Mouse (Mus musculus) granulocyte monocyte progenitor cell, adult 5-6 weeks (primary cell): ENCODE measurements around the gene Rpia. TPM values are rescaled to one million over a fixed set of nuclear protein-coding genes. Genes with fewer than 3 reads are reported as not detected.
"Not testable (repeated sequence)": the region's sequence is repeated elsewhere in the genome, so short reads cannot be mapped to it uniquely, and the experiment has no call there.

Experiments used
- ATAC-seq: replicated peaks from 2 replicates; pipeline ENCODE4 v1.8.0; 2016; ENCODE audit warnings: mild to moderate bottlenecking, moderate TSS enrichment, inconsistent platforms; ENCODE audit not compliant: poor library complexity, severe bottlenecking
- total RNA-seq, 2 experiments: library from RNA; stranded (forward) in 1 of 2; stranded (reverse) in 1 of 2; fragments of 200-712, 200-1000 nt in 1 of 2; fragments of >200 nt in 1 of 2; fragmentation: Nextera tagmentation in 1 of 2; gene quantifications; 2 replicates each; pipeline ENCODE4 v1.2.3; 2014 to 2017

Rpia gene
- total RNA-seq (2014; fragmentation: Nextera tagmentation) = 67.7 and 90.5 TPM in 2 replicates
- total RNA-seq (2017) = 181 and 207 TPM in 2 replicates

DNA sequence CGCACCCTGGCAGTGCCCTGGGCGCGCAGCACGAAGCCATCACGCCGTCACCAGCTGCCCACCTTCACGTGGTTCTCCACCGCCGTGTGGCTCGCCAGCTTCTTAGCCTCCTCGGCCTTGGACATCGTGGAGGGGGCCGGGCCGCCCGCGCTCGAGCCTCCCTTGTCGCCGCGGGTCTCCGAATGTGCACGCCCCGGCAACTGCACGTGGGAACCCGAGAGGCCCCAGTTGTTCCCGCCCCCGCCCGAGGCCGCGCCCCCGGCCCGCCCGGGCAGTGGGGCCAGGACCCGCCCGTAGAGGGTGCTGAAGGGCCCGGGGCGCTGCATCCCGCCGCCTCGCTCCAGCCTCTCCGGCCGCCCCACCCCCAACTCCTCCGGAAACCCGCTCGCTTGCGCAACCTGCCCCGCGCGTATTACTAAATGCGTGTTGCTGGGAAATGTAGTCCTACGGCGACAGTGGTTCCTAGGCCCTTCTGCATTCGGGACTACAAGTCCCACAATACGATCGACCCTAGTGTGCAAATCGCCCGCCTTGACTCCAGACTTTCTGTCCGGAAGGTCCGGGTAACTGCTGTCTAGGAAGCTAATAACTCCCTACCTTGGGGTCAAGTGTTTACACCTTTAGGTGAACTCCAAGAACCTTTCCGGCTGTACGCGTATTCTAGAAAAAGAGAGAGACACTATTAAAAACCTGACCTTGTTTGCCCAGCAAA, at the start of gene Rpia:
Gene Rpia, minus strand, starts transcription at position 409 of the 712 bp plus-strand sequence.
- peak; percentile 75 for ATAC-seq

DNA sequence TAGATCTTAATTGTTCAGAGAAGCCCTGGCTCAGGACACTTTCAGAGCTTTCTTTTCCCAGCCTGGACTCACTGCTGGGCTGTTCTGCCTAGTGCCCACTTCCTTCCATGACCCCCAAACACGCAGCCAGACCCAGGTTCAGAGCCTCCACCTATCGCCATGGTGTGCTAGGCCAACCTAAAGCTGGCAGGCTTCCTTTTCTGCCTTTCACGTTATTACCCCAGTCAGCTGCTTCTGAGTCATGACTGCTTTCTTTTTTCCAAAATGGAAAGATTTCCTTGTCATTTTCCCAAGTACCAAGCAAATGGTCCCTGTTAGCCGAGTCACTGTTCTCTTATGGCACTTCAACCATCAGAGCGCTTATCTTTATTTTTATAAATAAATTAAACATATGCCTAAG, 48.2 kb upstream of the Rpia start:
- no peak for ATAC-seq

DNA sequence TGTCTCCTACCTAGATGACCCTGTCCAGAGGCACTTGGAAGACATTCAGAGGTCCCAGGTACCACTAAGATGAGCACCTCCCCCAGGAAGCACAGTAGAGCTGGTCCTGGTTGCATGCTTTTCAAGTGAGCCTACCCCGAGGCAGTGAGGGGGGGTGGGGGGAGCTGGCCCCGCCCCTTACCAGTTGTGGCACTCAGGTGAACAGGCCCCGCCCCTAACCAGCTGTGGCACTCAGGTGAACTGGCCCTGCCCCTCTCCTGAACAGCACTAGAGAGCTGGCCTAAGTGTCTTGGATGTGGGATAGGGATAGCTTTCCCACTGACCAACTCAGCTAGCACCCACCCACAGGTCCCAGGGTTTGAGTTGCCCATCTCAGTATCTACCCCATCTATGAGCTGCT, 46.5 kb upstream of the Rpia start:
- no peak for ATAC-seq

DNA sequence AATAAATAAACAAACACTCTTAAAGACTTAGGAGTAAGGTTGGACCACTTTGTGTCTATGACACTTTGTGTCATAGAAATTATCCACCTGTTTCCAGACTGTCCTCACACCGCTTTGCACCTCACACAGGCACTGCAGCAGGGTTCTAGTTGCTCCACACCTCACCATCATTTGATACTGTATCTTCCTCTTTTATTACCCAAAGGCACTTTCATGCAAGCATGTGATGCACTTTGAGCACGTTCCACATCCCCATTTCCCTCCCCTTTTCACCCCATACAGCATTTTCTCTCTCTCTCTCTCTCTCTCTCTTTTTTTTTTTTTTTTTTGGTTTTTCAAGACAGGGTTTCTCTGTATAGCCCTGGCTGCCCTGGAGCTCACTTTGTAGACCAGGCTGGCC, 45.3 kb upstream of the Rpia start:
- ATAC-seq = peak; percentile 99

DNA sequence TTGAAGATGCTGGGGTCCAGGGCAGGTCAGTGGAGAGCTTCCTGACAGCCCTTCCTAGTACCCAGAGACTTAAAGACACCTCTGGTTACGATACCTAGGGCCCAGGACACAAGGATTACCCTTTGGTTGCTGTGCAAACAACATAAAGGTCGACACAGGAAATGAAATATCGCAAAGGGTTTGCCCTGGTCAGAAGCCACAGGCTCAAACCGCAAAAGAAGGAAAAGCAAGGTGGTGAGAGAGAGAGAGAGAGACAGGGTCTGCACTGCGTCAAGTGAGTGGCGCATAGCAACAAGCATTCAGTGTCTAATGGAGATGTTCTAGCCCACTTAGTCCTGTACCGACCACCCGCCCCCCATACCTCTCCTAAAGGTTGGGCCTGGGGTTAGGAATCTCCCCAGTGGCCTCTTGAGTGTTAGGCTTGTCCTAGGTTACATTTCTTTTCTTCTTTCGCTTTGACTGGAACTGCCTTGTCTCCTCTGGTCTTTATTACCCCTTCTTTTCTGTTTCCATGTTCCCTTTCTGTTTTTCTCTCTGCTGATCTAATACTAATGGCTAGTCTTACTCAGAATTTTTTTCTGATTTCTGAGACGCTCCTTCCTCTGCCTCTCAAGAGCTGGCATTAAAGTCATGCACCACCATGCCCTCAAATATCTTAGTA, 39.3 kb upstream of the Rpia start:
- ATAC-seq = peak; percentile 74

DNA sequence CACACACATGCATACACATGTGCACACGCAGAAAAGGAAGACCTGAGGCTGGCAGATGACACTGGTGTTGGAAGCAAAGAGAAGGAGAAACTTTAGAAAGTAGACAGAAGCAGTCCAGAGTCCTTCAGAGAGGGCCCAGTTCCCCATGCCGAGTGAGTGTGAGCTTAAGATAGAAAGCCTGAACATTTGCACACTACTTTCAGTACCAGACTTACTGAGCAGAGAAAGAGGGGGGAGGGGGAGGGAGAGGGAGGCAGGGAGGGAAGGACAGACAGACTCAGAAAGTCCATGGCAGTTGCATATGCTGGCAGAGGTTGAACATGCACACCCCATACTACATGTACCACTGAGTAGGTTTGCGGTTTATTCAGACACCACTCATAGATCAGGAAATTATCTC, 38.5 kb upstream of the Rpia start:
- ATAC-seq = 0 out of 2 replicates have a peak, but pooled peaks have one; percentile 8

DNA sequence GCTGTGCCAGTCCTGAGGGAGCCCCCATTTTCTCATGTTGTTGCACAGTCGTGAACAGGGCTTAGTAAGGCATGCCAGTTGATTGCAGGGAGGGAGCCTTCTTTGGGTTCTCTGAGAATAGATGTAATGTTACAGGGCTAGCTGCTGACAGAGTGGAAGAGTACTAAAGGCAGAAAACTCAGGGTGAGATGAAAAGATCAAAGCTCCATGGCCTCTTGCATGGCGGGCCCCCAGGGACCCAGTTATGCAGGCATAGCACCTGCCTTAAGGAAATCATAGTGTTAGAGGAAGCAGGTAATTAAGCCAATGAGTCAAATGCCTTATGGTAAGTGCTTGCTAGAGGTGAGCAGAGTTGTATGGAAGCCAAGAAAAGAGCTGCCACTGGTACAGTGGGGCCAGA, 37.4 kb upstream of the Rpia start:
- no peak for ATAC-seq

DNA sequence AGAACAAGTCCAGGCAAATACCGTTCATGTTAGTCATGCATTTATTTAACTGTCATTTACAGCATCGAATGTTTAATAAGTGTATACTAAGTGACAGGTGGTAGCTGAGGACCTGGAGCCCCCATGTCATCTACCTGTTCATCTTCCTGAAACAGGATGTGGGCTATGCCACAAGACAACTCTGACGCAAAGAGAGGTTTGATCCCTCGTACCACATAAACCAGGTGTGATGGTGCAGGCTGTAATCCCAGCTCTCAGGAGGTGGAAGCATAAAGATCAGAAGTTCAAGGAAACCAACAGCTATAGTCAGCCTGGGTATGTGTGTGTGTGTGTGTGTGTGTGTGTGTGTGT, 32.9 kb upstream of the Rpia start:
- ATAC-seq = peak; percentile 14; the same call in 1 of the 2 replicates

DNA sequence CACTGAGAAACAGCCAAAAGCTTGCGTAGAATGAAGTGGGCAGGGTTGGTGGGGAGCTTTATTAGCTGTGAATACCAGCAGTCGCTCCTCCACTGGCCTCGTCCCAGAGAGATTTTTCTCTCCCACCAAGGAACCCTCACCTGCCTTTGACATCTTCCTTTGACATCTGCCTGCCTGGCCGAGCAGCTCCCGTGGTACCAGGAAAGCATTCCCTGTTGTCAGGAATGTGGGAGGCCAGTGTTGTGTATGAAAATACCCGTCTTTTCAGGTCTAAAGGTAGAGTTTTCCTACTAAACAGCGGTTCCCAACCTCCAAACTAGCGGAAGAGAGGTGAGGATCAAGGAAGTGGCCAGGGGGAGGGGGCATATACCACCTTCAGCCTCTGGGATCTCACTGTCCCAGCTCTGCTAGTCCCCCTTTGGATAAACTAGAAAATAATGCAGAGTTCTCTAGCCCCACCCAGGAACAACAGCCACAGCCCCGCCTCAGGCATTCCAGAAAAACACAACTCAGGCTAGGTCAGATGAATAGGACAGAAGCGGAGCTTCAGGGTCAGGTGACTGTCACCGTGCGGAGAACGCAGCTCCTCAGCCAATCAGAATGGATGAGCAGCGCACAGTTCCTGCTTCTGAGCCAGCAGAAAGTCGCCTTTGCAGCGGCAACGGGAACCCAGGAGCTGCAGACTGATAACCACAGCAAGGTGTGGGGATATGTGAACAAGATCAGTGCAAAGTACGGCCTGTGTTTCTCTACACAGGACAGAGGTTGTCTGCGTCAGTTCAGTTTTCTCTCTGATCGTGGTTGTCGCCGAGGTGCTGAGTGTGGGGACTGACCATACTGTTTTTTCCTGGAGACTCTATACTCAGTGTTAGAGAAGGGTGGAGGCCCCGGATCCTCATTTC, 32.3 kb upstream of the Rpia start:
- ATAC-seq = peak; percentile 97

DNA sequence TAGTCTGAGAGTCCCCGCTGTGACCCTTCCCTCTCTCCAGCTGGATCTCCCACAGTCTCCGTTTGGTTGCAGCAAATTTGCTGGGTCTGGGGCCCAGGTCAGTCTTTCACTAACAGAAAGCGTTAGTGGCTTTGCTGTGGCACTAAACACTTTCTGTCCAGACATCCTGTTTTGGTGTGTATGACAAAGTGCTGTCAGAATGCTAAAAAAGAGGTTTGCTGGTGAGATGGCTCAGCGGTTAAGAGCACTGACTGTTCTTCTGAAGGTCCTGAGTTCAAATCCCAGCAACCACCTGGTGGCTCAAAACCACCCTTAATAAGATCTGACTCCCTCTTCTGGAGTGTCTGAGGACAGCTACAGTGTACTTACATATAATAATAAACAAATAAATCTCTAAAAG, 31.2 kb upstream of the Rpia start:
- not testable (repeated sequence) for ATAC-seq

DNA sequence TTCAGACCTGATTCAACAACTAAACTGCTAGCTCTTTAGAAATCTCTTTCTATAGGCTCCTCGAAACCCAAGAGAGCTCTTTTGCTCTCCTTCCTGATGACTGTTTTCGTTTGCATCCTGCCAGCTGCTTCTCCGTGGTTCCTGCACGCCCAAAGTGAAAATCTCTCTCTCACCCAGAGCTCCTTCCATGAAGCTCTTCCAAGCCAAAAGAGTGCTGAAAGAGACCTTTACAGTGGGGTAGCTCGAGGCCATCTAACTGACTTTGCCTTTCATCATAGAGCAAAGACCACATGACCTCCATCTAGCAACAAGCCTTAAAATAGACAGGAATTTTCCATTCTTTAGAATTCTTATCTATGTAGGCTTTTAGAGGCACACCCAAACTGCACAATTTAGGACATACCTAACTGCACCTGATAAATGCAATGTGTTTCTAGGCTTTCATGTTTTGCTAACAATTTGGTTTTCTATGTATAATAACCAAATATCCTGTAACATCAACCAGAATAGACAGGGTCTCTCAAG, 30.4 kb upstream of the Rpia start:
- no peak for ATAC-seq

DNA sequence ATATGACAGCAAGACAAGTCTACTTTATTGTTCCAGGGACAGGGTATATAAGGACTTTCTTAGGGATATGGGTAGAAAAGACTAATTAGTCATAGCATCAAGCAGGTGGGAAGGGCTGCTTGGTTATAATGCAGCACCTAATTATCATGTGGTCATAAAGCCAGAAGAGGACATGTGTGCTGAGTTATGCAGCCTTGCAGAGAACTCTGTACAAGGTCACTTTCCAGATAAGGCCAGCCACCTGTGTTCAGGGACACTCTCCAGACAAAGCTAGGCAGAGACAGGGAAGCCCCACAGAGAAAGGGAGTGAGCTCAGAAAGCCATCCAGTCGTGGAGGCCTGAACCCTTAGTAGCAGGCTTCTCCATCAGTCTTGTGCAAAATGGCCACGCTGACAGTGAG, 29.5 kb upstream of the Rpia start:
- ATAC-seq = no peak

DNA sequence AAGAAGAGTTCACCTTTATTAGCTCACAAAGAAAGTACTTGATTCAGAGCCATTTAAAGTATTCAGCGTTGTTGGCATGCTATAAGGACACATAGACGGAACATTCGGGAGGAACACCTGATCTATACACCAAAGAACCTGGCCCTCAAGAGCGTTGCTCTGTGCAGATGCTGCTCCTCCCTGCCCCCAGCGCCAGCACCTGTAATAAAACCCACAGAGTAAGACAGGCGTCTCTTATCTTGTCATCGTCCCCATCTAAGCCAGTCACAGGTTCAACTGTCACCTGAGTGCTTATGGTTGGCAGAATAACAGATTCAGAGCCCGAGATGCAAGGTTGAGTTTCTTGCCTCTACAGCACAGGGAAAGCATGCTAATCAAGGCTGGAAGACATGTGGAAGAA, 23.4 kb upstream of the Rpia start:
- no peak for ATAC-seq

DNA sequence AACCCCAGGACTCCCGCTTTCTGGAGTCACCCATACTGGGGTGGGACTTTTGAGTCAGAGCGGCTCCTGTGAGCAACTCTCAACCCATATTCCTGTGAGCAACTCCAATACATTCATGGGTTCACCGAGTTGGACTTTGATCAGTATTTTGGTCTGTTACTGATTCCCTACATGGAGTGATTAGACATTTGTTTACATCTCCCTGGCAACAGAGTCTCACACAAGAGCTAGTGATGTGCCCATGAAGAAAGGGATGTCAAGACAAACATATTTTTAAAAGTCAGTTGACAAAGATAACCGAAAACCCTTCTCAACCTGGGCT, 22.6 kb upstream of the Rpia start:
- no peak for ATAC-seq

DNA sequence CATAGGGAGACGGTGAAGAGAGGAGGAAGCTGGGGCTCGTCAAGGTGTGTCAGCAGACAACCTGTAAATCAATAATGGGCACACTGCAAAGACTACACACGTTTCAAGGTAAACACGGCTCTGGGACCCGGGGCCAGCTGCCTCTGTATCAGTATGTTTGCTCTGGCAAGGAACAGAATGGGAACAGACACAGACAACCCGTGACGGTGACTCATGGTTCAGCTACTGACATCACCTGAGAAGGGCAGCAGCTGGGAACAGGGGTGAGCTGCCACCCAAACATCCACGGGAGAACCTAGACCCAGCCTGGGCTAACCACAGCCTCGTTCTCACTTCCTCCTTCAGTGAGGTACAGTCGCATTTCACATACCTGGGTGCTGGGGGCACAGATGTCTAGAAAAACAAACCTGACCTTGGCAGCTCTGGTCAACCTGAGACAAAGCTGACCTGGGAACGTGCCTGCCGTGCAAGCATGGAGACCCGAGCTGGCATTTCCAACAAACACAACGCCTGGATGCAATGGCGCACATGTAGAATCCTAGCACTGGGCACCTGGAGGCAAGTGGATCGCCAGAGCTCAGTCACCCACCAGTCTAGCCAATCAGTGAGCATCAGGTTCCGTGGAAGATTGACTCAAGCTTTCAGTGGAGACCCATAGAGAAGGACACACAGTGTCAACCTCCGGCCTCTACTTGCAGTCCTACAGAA, 22.0 kb upstream of the Rpia start:
- peak; percentile 75 for ATAC-seq

DNA sequence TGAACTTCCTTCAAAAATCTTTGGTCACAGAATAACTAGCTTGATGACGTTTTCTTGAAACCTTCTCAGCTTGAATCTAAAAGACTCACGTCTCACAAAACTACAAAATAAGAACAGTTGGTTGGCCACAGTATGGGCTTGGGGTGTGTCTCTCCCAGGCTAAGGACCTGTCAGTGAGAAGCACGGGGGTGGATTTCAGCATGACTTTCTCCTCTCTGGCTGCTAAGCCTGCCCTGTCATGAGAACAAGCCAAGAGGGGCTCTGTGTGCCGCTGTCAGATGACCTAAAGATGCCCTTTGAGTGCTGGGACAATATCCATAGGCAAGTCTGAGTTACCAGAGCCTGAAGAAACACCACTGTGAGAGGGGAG, 20.5 kb upstream of the Rpia start:
- no peak for ATAC-seq

DNA sequence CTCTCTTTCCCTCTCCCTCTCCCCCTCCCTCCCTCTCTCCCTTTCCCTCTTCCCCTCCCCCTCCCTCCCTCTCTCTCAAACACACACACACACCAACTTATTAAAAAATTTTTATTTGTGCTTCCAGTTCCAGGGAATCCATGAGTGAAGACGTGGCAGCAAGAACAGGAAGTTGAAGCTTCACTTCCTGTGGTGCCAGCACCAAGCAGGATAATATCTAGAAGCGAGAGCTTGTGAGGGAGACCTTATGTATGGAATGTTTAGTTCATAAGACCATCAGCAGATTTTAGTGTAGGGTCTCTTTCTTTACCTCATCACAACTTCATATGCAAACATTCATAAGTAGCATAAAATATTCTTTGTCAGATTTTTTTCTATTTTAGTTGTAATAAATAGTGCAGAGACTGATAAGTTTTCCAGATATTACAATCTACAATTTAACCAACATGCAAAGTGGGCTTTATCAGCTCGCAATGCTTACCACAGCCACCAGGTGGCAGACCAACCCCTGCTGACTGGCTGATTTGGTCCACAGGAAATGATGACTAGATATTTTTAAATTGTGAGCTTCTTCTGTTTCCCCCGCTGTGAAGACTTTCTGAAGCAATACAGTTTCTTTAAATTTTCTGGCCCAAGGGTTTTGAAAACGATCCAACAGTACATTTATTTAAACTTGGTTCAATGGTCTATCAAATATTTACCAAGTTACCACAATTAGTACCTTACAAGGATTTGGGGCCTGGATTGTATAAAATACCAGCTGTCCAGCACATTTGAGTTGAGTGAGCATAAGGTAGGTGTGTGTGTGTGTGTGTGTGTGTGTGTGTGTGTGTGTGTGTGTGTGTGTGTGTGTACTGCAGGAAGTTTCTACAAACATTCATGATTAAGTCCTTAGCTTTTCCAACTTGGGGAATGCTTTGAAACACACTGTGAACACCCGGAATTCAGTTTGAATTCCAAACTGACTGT, 19.8 kb upstream of the Rpia start:
- peak; percentile 92 for ATAC-seq

DNA sequence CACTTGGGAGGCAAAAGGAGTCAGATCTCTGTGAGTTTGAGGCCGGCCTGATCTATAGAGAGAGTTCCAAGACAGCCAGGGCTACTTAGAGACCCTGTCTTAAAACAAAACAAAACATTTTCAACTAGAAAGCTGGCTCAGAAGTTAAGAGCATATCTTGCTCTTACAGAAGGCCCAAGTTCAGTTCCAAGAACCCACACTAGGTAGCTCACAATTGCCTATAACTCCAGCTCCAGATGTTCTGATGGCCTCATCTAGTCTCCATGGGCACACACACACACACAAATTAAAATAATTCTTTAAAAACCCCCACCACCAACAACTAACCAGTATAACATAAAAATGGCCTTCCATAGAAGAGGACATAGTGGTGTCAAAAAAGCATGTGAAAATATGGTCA, 18.5 kb upstream of the Rpia start:
- no peak for ATAC-seq

DNA sequence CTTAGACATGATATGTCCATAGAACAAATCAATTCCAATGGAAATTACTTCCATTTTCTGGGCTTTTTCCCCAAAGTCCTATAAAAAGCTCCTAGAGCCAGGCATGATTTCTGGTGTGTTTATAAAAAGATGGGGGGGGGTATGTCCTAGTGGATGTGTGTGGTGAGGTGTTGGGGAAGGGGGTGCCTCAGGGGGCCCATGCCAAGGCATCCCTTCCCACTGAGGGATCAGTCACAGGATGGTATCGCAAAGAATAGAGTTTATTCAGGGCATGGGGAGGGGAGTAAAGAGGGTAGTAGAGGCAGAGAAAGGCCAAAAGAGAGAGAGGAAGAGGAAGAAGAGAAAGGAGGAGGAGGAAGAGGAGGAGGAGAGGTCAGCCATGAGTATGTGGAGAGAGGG, 14.5 kb upstream of the Rpia start:
- ATAC-seq = no peak
